Mouse (Mus musculus) testis, adult 2 months (tissue): Measurements from ENCODE around the gene Myo1c. TPM values are rescaled to one million over a fixed set of nuclear protein-coding genes. Genes with fewer than 3 reads are reported as not detected.
"Not testable (repeated sequence)": the region's sequence is repeated elsewhere in the genome, so short reads cannot be mapped to it uniquely, and the experiment has no call there.

Experiments used
- H3K27ac ChIP-seq: fragments of 200-500 bp; 2 replicates; pipeline ENCODE4 v1.5.1; 2012; ENCODE audit warnings: low read depth, low read length; ENCODE audit not compliant: control insufficient read depth, insufficient read depth
- H3K27me3 ChIP-seq: fragments of 200-500 bp; 2 replicates; pipeline ENCODE4 v1.6.1; 2012; ENCODE audit warnings: mild to moderate bottlenecking, low read length, moderate library complexity; ENCODE audit not compliant: control insufficient read depth, insufficient read depth
- H3K36me3 ChIP-seq: fragments of 200-500 bp; 2 replicates; pipeline ENCODE4 v1.6.1; 2012; ENCODE audit warnings: mild to moderate bottlenecking, low read length; ENCODE audit not compliant: control insufficient read depth, insufficient read depth
- H3K4me1 ChIP-seq: fragments of 200-500 bp; 2 replicates; pipeline ENCODE4 v1.6.1; 2012; ENCODE audit warnings: low read length; ENCODE audit not compliant: control insufficient read depth, insufficient read depth
- H3K4me3 ChIP-seq: fragments of 200-500 bp; 2 replicates; pipeline ENCODE4 v1.5.1; 2012; ENCODE audit warnings: low read depth, mild to moderate bottlenecking, low read length, moderate library complexity, mixed read lengths; ENCODE audit not compliant: control insufficient read depth
- CTCF ChIP-seq: fragments of 200-500 bp; IDR thresholded peaks from 2 replicates; pipeline ENCODE4 v1.5.1; 2012; ENCODE audit warnings: low read depth, mild to moderate bottlenecking, inconsistent platforms, low read length, moderate library complexity; ENCODE audit not compliant: control insufficient read depth, insufficient read depth, insufficient replicate concordance
- POLR2A ChIP-seq: fragments of 200-500 bp; IDR thresholded peaks from 2 replicates; pipeline ENCODE4 v1.6.1; 2012; ENCODE audit warnings: low read depth, mild to moderate bottlenecking, inconsistent platforms, low read length, moderate library complexity; ENCODE audit not compliant: control insufficient read depth
- polyA plus RNA-seq: library from polyadenylated mRNA; depleted of rRNA; stranded (reverse); fragments of >200 nt; gene quantifications from 2 replicates; pipeline ENCODE4 v1.2.3, GENCODE M21; 2012

Myo1c gene
- polyA plus RNA-seq, 1 experiment, result 41.3 TPM

GRCm38 (mm10) chr11:75687343-75687993 is 37.2 kb downstream of the Myo1c start:
- Histone ChIP-seq H3K36me3 (no peaks in the 10 kb centered on the region), H3K4me3 (no peak overlapping the region), H3K4me1 (no peaks in the 10 kb centered on the region), H3K27me3 (no peaks in the 10 kb centered on the region), H3K27ac (no peak overlapping the region)
- no peak for TF ChIP-seq POLR2A
- no peak for TF ChIP-seq CTCF

DNA sequence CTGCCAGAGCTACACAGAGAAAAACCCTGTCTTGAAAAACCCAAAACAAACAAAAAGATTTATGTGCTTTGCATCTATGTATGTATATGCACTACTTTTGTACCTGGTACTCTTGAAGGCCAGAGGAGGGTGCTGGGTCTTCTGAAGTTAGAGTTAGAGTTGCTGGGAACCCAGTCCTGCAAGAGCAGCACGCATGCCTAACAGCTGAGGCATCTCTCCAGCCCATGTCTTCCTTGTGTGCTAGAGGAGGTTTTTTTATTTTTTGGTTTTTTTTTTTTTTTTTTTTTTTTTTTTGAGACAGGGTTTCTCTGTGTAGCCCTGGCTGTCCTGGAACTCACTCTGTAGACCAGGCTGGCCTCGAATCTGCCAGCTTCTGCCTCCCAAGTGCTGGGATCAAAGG is 37.8 kb downstream of the Myo1c start:
- no peak for TF ChIP-seq CTCF
- Histone ChIP-seq H3K36me3 (no peaks in the 10 kb centered on the region), H3K27ac (no peak overlapping the region), H3K27me3 (no peaks in the 10 kb centered on the region), H3K4me1 (no peaks in the 10 kb centered on the region), H3K4me3 (no peak overlapping the region)

DNA sequence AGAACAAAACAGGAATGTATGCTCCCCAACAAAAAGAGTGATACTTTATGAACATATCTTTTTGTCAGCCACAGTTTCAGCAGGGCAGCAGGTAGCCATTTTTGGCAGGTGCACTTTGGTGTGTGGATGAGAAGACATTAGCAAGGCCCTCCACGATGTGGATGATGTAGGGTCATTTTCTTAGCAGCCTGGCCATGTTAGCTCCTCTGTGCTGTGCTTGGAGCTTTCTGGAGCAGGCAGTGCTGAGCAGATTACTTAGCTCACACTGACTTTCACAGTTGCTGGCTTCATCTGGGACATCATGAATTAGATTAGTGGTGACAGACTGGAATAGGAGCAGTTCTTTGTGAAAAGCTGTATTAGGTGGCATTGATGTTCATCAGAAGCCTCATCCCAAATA is 39.7 kb downstream of the Myo1c start:
- H3K27me3 ChIP-seq, result no peaks in the 10 kb centered on the region
- no peak for TF ChIP-seq CTCF
- no peak for TF ChIP-seq POLR2A
- no peaks in the 10 kb centered on the region for H3K4me1 ChIP-seq
- no peak overlapping the region for H3K27ac ChIP-seq
- no peak overlapping the region for H3K4me3 ChIP-seq
- H3K36me3 ChIP-seq, result no peaks in the 10 kb centered on the region

DNA sequence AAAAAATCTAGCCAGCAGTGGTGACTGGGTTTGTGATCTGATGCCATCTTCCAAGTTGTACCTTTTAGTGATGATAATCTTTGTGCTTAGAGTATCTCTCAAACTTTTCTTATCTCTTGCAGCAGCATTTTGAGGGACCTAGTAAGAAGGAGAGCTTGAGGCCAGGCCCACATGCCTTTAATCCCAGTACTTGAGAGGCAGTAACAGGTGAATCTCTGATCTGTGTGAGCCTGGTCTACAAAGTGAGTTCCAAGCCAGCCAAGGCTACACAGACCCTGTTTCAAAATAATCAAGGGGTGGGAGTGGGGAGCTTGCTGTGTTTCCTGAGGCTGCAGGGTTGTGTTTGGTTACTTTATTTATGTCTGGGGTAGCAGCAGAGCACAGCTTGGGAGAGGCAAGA is 40.7 kb downstream of the Myo1c start:
- no peaks in the 10 kb centered on the region for H3K27me3 ChIP-seq
- no peaks in the 10 kb centered on the region for H3K4me1 ChIP-seq
- TF ChIP-seq POLR2A (no peak), CTCF (no peak)
- H3K27ac ChIP-seq, result no peak overlapping the region
- no peak overlapping the region for H3K4me3 ChIP-seq
- no peaks in the 10 kb centered on the region; the same call in 1 of the 2 replicates for H3K36me3 ChIP-seq

DNA sequence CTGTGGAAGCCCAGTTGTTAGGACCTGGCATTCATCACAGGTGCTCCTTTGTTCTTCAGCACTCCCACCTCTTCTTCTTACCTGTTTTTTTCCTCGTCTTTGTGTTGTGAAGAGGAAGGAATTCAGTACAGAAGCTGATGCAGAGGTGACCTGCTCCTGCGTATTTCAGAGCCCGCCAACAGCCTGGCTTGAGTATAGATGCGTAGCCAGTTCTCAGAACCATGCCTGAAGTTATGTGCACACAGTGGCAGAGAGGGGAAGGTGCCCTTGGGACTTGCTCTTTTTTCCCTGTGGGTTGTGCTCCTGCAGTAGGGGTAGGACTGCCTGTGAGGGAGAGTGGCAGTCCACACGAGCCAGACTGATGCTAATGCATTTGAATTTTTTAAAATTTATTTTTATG is 43.3 kb downstream of the Myo1c start:
- no peak overlapping the region for H3K4me3 ChIP-seq
- no peaks in the 10 kb centered on the region for H3K4me1 ChIP-seq
- no peaks in the 10 kb centered on the region for H3K27me3 ChIP-seq
- H3K27ac ChIP-seq, result no peak overlapping the region
- H3K36me3 ChIP-seq, result no peaks in the 10 kb centered on the region; the same call in none of the 2 replicates
- TF ChIP-seq CTCF, result no peak
- TF ChIP-seq POLR2A, result no peak

DNA sequence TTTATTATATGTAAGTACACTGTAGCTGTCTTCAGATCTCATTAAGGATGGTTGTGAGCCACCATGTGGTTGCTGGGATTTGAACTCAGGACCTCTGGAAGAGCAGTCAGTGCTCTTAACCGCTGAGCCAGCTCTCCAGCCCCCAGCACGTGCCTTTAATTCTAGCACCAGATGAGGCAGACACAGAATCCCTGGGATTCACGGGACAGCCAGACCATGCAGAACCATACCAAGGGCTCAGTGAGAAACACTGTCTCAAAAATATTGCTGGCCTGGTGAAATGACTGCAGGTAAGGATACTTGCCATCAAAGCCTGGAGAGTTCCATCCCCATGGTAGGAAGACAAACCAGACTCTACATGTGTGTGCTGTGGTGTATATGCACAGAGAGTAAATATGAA is 47.2 kb downstream of the Myo1c start:
- H3K27me3 ChIP-seq, H3K4me3 ChIP-seq, H3K27ac ChIP-seq, H3K36me3 ChIP-seq, H3K4me1 ChIP-seq: not testable (repeated sequence)

DNA sequence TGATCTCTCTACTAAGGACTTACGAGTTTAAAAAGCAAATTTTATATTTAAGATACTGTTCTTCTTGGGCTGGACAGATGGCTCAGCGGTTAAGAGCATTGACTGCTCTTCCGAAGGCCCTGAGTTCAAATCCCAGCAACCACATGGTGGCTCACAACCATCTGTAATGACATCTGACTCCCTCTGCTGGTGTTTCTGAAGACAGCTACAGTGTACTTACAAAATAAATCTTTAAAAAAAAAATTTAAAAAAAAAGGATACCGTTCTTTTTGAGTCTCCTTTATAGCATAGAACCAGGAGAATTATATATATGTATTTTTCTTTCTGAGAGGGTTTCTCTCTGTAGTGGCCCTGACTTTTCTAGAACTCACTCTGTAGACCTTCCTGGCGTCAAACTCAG is 50.3 kb downstream of the Myo1c start:
- H3K4me1 ChIP-seq, result no peaks in the 10 kb centered on the region
- H3K36me3 ChIP-seq, result peaks cover 2% of the 10 kb centered on the region; the same call in 1 of the 2 replicates
- no peak overlapping the region for H3K27ac ChIP-seq
- no peak overlapping the region for H3K4me3 ChIP-seq
- TF ChIP-seq POLR2A, result no peak
- no peak for TF ChIP-seq CTCF
- H3K27me3 ChIP-seq, result no peaks in the 10 kb centered on the region

DNA sequence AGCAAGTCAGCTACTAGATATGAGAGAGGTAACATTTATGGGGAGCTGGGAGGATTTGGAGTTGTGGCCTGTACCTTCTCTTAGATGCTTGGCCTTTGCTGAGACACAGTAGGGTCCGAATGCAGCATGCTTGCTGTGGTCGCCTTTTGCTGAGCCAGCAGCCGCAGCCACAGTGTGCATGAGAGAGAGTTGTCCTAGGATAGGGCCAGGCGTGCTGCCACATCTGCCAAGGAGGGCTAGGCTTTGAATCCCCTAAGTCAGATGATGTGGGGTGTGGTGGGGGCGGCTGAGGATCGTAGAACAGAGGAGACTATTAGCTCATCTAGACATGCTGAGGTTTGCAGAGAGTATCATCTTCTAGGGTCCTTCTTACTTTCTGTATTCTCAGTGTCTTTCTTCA is 52.5 kb downstream of the Myo1c start:
- Histone ChIP-seq H3K27me3 (no peaks in the 10 kb centered on the region), H3K27ac (no peak overlapping the region), H3K36me3 (peaks cover 2% of the 10 kb centered on the region; the same call in 1 of the 2 replicates), H3K4me3 (no peak overlapping the region), H3K4me1 (no peaks in the 10 kb centered on the region)
- TF ChIP-seq POLR2A, result no peak
- TF ChIP-seq CTCF, result no peak
